Mouse (Mus musculus) stomach, embryonic 14.5 days (tissue): ENCODE measurements at regions not wholly inside any gene's neighbourhood (a gene's known extent, or its start where the extent isn't known, plus 50 kb on each side); places are given as distances from the start of the nearest gene placed in this dataset.

Experiments used
- ATAC-seq: fragments of 200-750 bp; cut with Nextera tagmentation; 2 replicates; pipeline ENCODE4 v1.8.0; 2017; ENCODE audit warnings: low read depth, moderate TSS enrichment; ENCODE audit not compliant: insufficient number of reproducible peaks, insufficient read depth, low FRiP score
- H3K27ac ChIP-seq: fragments of 300-500 bp; sonication (generic); 2 replicates; pipeline ENCODE4 v1.5.1; 2014; ENCODE audit warnings: mild to moderate bottlenecking, low read length, moderate library complexity, mixed read lengths
- H3K27me3 ChIP-seq: fragments of 300-500 bp; sonication (generic); 2 replicates; pipeline ENCODE4 v1.6.1; 2014; ENCODE audit warnings: low read length, control low read depth, mixed read lengths; ENCODE audit not compliant: control insufficient read depth, insufficient read depth
- H3K36me3 ChIP-seq: fragments of 300-500 bp; sonication (generic); 2 replicates; pipeline ENCODE4 v1.6.1; 2014; ENCODE audit warnings: mild to moderate bottlenecking, control low read depth, low read length, moderate library complexity, mixed read lengths; ENCODE audit not compliant: control insufficient read depth, insufficient read depth
- H3K4me1 ChIP-seq: fragments of 300-500 bp; sonication (generic); 2 replicates; pipeline ENCODE4 v1.6.1; 2014; ENCODE audit warnings: low read length, control low read depth, mixed read lengths; ENCODE audit not compliant: control insufficient read depth, insufficient read depth
- H3K4me2 ChIP-seq: fragments of 300-500 bp; sonication (generic); replicated peaks from 2 replicates; pipeline ENCODE4 v1.6.1; 2014; ENCODE audit warnings: low read depth, low read length, control low read depth
- H3K4me3 ChIP-seq: fragments of 300-500 bp; sonication (generic); 2 replicates; pipeline ENCODE4 v1.5.1; 2014; ENCODE audit warnings: low read depth, low read length, control low read depth
- H3K9ac ChIP-seq: fragments of 300-500 bp; sonication (generic); replicated peaks from 2 replicates; pipeline ENCODE4 v1.6.1; 2014; ENCODE audit warnings: low read depth, mild to moderate bottlenecking, control low read depth, low read length, moderate library complexity, mixed read lengths
- H3K9me3 ChIP-seq: fragments of 300-500 bp; sonication (generic); 2 replicates; pipeline ENCODE4 v1.6.1; 2016; ENCODE audit warnings: low read depth, low read length, control low read depth; ENCODE audit not compliant: control insufficient read depth
- WGBS: fragments of 180-500 bp; shearing (Covaris S2); extraction: QIAGEN DNeasy Blood & Tissue Kit; methylation state at CpG from one replicate; pipeline ENCODE4 v1.1.7; 2014; 5-methylcytosine and 5-hydroxymethylcytosine counted together

- Histone ChIP-seq H3K9ac (no peak overlapping the region), H3K4me3 (no peak overlapping the region), H3K9me3 (no peaks in the 10 kb centered on the region), H3K27ac (no peak overlapping the region), H3K27me3 (no peaks in the 10 kb centered on the region), H3K4me2 (no peak overlapping the region), H3K36me3 (no peaks in the 10 kb centered on the region), H3K4me1 (no peaks in the 10 kb centered on the region)
- WGBS: 90% methylated on average over 1 of the region's 1 CpGs
- no peak for ATAC-seq
Measured at GRCm38 (mm10) chr10:97383881-97384280, 95.5 kb upstream of the Dcn start.

- 66% methylated on average over 3 of the region's 3 CpGs for WGBS
- no peaks in the 10 kb centered on the region for H3K4me1 ChIP-seq
- no peaks in the 10 kb centered on the region for H3K27me3 ChIP-seq
- H3K9ac ChIP-seq: no peak overlapping the region
- H3K36me3 ChIP-seq: no peaks in the 10 kb centered on the region
- no peaks in the 10 kb centered on the region for H3K9me3 ChIP-seq
- no peak overlapping the region for H3K4me2 ChIP-seq
- H3K27ac ChIP-seq: no peak overlapping the region
- ATAC-seq: no peak
- H3K4me3 ChIP-seq: no peak overlapping the region
Measured at GRCm38 (mm10) chr10:97387196-97387876, 92.1 kb upstream of the Dcn start.

DNA sequence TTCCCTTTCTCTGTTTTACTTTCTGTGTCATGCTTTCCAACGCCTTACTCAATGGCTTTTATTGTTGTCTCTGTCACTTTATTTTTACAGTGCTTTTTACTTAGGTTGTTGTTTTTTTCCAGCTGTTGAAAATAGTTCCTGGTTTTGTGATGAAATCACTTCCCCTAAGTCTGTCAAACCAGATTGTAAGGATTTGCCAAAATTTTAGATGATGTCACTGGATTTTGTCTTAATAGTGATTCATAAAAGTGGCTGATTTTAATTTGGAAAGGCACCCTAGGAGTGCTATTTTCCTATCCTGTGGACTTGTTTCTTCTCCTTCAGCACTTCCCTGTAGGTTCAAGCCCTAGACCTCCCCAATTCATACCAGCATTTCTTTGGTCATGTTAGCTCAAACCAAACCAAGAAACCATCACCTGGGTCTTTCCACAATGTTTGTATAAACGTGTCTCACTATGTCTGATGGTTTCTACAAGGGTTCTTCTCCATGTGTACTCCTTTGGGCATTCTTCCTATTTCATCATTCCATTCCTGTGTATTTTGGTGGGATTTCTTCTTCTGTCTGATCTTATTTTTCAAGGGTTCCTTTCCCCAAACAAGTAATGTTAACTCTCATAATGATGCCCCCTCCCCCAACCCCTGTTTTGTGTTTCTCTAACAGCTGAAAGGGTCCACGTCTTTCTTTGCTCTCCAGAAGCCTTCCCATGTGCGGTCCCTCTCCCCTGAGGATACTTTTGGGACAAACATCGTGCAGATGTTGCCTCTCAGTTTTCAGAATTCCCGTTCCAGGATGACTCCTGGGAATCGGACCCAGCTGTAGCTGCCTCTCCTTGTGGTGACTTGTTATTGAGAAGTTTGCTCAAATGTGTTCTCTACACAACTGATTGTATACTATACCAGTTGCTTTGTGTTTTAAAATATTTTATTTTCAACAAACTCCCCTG is 89.5 kb upstream of the Dcn start:
- H3K9ac ChIP-seq: no peak overlapping the region
- H3K4me3 ChIP-seq: no peak overlapping the region
- WGBS: 76% methylated on average over 7 of the region's 7 CpGs
- no peaks in the 10 kb centered on the region for H3K36me3 ChIP-seq
- H3K27me3 ChIP-seq: no peaks in the 10 kb centered on the region
- H3K4me2 ChIP-seq: no peak overlapping the region
- no peak for ATAC-seq
- no peaks in the 10 kb centered on the region for H3K9me3 ChIP-seq
- H3K27ac ChIP-seq: no peak overlapping the region
- no peaks in the 10 kb centered on the region for H3K4me1 ChIP-seq

DNA sequence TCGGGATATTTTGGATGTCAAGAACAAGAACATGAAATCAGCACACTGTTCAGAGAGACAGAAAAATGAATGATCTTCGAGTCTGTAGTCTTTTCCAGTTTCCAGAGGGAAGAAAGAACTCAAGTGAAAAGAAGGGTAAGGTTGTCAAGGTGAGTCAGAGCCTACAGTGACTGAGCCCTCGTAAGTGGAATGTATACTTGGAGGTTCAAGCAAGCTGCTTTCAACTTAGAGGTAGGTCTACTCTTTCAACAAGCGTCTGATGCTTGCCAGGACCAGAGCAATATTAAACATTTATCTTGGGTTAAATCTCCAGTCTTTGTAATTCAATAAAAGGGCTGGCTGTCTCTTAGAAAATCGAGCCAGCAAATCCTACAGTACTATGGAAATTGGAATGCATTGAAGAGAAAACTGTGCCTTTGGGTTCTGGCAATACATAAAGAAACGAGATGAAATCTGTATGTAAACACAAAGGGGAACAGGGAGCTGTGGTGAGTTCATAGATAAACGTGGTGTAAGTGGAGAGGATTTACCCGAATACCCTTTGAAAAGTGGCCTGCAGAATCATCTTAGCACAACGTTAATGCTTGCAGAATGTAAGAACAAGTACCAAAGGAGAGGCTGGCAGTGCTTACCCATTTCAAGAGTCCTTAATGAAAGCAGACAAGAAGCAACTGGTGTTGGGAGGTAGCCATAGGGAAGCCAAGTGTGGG is 82.2 kb upstream of the Dcn start:
- Histone ChIP-seq H3K27me3 (no peaks in the 10 kb centered on the region), H3K36me3 (no peaks in the 10 kb centered on the region), H3K27ac (peak overlapping the region; percentile 30), H3K9me3 (no peaks in the 10 kb centered on the region), H3K4me1 (no peaks in the 10 kb centered on the region), H3K9ac (no peak overlapping the region), H3K4me2 (no peak overlapping the region), H3K4me3 (no peak overlapping the region)
- WGBS: 27% methylated on average over 9 of the region's 9 CpGs
- ATAC-seq: peak; percentile 65; the same call in 1 of the 2 replicates

DNA sequence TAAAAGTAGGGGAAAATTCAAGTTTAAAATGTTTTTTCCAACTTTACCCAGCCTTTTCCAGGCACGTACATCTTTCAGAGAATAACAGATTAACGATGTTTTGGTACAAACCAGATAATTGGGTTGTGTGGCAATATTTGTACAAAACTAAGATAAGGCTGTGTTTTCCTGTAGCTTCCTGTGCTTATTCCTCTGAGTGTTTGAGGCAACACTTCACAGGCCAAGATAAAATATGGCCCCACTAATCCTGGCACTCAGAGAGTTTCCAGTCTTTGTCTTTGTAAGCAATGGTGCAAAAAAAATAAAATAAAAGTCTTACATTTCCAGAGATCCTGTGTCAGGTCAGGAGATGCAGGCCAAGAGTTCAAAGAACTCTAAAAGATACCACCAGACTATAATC is 81.5 kb upstream of the Dcn start:
- no peaks in the 10 kb centered on the region for H3K4me1 ChIP-seq
- H3K27me3 ChIP-seq: no peaks in the 10 kb centered on the region
- no peak overlapping the region for H3K9ac ChIP-seq
- no peak for ATAC-seq
- H3K4me2 ChIP-seq: no peak overlapping the region
- H3K4me3 ChIP-seq: no peak overlapping the region
- no peaks in the 10 kb centered on the region for H3K36me3 ChIP-seq
- WGBS: 54% methylated on average over 2 of the region's 2 CpGs
- no peaks in the 10 kb centered on the region for H3K9me3 ChIP-seq
- H3K27ac ChIP-seq: peak overlapping the region; percentile 30; the same call in 1 of the 2 replicates

DNA sequence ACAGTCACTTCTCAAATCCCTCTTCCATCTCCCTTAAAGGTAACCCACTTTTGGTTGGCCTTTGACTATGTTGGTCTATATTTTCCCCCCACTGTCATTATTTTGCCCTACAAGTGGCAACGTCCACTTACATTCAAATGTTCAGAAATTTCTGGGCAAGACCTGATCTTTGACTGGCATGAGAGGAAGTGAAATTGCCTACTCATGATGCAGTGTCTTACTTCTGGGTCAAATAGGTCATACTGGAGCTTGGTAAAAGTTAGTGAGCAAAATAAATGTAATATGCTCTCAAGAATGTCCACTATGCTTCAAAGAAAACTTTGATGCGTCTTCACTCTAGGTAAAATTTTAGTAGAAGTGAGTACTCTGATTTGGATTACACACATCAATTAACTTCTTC is 76.9 kb upstream of the Dcn start:
- Histone ChIP-seq H3K36me3 (no peaks in the 10 kb centered on the region), H3K27me3 (no peaks in the 10 kb centered on the region), H3K4me3 (no peak overlapping the region), H3K9ac (no peak overlapping the region), H3K4me2 (no peak overlapping the region), H3K27ac (peak overlapping the region; percentile 72), H3K4me1 (no peaks in the 10 kb centered on the region), H3K9me3 (no peaks in the 10 kb centered on the region)
- ATAC-seq: no peak
- WGBS: 86% methylated on average over 2 of the region's 2 CpGs

GRCm38 (mm10) chr10:97404076-97404787 is 75.2 kb upstream of the Dcn start:
- Histone ChIP-seq H3K27ac (peak overlapping the region; percentile 86), H3K9ac (no peak overlapping the region), H3K27me3 (no peaks in the 10 kb centered on the region), H3K9me3 (no peaks in the 10 kb centered on the region), H3K4me2 (no peak overlapping the region), H3K36me3 (no peaks in the 10 kb centered on the region), H3K4me1 (no peaks in the 10 kb centered on the region), H3K4me3 (no peak overlapping the region)
- ATAC-seq: no peak; the same call in 1 of the 2 replicates
- WGBS: 34% methylated on average over 2 of the region's 2 CpGs

DNA sequence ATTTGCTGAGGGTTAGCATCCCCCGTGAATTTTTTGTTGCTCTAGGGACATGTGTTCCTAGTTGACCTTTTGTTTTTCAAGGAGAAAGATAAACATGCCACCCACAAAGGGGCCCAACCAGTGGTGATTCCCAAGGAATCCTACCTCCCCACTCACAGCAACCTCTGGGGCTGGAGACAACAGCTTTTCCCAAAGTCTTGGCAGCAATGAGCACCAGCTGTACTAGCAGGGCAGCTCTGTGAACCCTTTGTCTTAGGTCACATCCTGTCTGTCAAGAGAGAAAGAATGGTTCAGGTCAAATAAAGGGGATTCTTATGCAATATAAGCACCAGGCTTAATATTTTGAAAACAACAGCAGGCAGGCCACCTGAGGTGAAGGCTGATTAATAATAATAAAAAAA is 70.2 kb upstream of the Dcn start:
- no peak overlapping the region for H3K4me3 ChIP-seq
- peak; percentile 58; the same call in 1 of the 2 replicates for ATAC-seq
- no peaks in the 10 kb centered on the region for H3K36me3 ChIP-seq
- no peak overlapping the region for H3K4me2 ChIP-seq
- no peaks in the 10 kb centered on the region for H3K4me1 ChIP-seq
- no peaks in the 10 kb centered on the region for H3K9me3 ChIP-seq
- no peaks in the 10 kb centered on the region for H3K27me3 ChIP-seq
- no peak overlapping the region for H3K27ac ChIP-seq
- no peak overlapping the region for H3K9ac ChIP-seq
- WGBS: 5% methylated on average over 1 of the region's 1 CpGs
